Mouse (Mus musculus) midbrain, embryonic 10.5 days (tissue): ENCODE measurements around the gene Igsf9b. TPM values are rescaled to one million over a fixed set of nuclear protein-coding genes. Genes with fewer than 3 reads are reported as not detected.

Experiments
- DNase-seq: peaks from one replicate; pipeline ENCODE4 v3.0.0-alpha.2; 2017; ENCODE audit warnings: low spot score
- H3K27ac ChIP-seq: fragments of 300-500 bp; sonication (generic); replicated peaks from 2 replicates; pipeline ENCODE4 v1.5.1; 2016; ENCODE audit warnings: mild to moderate bottlenecking
- H3K27me3 ChIP-seq: fragments of 300-500 bp; sonication (generic); 2 replicates; pipeline ENCODE4 v1.6.1; 2016; ENCODE audit warnings: low read depth, mild to moderate bottlenecking; ENCODE audit not compliant: poor library complexity, severe bottlenecking
- H3K36me3 ChIP-seq: fragments of 300-500 bp; sonication (generic); 2 replicates; pipeline ENCODE4 v1.6.1; 2016; ENCODE audit warnings: mild to moderate bottlenecking, moderate library complexity
- H3K4me1 ChIP-seq: fragments of 300-500 bp; sonication (generic); 2 replicates; pipeline ENCODE4 v1.6.1; 2016
- H3K4me3 ChIP-seq: fragments of 300-500 bp; sonication (generic); 2 replicates; pipeline ENCODE4 v1.5.1; 2016; ENCODE audit warnings: mild to moderate bottlenecking, moderate library complexity
- H3K9me3 ChIP-seq: fragments of 300-500 bp; sonication (generic); replicated peaks from 2 replicates; pipeline ENCODE4 v1.6.1; 2016; ENCODE audit warnings: mild to moderate bottlenecking
- WGBS: fragments of 180-500 bp; shearing (Covaris S2); methylation state at CpG from one replicate; pipeline ENCODE4 v1.1.7; 2016; 5-methylcytosine and 5-hydroxymethylcytosine counted together
- polyA plus RNA-seq: library from polyadenylated mRNA; unstranded; fragments of >200 nt; fragmentation: Nextera tagmentation; extraction: Ambion mirVana; gene quantifications from 2 replicates; pipeline ENCODE4 v1.2.1, GENCODE M21; 2016

Gene Igsf9b
- polyA plus RNA-seq, 1 experiment from 2014 or later = 5.5 TPM

DNA sequence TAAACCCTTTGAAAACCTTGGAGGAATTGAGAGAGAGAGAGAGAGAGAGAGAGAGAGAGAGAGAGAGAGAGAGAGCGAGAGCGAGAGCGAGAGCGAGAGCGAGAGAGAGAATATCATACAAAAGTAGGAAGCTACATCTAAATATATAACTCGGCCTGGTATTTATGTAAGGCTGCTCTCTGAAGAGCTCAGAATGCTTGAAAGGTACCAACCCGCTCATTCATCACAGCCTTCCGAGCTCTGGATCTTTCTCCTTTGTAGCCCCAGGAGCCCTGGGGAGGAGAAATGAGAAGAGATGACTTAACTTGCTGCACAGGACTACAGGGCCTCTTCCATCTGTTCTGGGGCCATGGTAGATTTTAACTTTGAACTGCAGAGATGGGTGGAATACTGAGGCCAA is 22.3 kb downstream of the Igsf9b start:
- H3K36me3 ChIP-seq = peaks cover 79% of the 10 kb centered on the region
- no peaks in the 10 kb centered on the region for H3K27me3 ChIP-seq
- WGBS = 95% methylated on average over 8 of the region's 8 CpGs
- H3K4me3 ChIP-seq = no peak overlapping the region
- no peaks in the 10 kb centered on the region for H3K9me3 ChIP-seq
- no peak overlapping the region for H3K27ac ChIP-seq
- H3K4me1 ChIP-seq = no peaks in the 10 kb centered on the region
- no peak for DNase-seq

DNA sequence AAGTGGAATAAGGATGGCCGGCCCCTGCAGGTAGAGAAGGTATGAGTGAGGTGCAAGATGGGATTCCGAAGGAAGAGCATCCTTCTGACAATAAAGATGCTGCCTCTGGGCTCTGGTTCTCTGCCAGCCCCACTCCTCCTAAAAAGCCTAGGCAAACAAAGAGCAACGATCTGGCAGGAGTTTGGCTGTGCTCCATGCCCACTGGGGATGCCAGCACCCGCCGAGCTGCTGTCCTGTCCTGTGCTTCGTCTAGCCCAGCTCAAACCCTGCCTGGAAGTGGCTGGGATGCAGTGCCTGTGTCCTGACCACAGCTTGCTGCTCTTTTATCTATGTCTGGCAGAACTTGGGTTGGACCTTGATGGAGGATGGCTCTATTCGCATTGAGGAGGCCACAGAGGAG is 23.3 kb downstream of the Igsf9b start:
- no peaks in the 10 kb centered on the region for H3K27me3 ChIP-seq
- H3K27ac ChIP-seq = no peak overlapping the region
- no peak overlapping the region for H3K4me3 ChIP-seq
- WGBS = 93% methylated on average over 7 of the region's 7 CpGs
- H3K36me3 ChIP-seq = peaks cover 81% of the 10 kb centered on the region
- DNase-seq = no peak
- H3K9me3 ChIP-seq = no peaks in the 10 kb centered on the region
- H3K4me1 ChIP-seq = no peaks in the 10 kb centered on the region

DNA sequence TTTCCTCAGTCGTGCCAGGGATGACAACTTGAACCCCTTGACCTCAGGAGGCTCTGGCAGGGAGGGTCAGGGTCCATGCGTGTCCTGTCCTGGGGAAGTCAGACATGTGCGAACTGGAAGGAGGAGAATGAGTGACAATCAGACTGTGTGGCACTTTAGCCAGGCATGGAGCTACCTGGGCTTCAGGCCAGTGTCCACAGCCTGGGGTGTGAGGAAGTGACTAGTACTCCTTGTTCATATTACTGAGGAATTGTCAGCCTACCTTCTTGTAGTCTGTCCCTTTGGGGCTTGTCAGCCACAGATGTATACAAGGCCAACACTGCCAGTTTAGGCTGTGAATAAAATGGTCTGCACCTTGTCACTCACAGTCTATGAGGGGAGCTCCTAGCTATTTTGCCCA is 24.4 kb downstream of the Igsf9b start:
- no peak overlapping the region for H3K4me3 ChIP-seq
- no peaks in the 10 kb centered on the region for H3K4me1 ChIP-seq
- no peaks in the 10 kb centered on the region for H3K9me3 ChIP-seq
- no peak for DNase-seq
- H3K27me3 ChIP-seq = no peaks in the 10 kb centered on the region
- peaks cover 74% of the 10 kb centered on the region for H3K36me3 ChIP-seq
- H3K27ac ChIP-seq = no peak overlapping the region
- WGBS = 90% methylated on average over 3 of the region's 3 CpGs

DNA sequence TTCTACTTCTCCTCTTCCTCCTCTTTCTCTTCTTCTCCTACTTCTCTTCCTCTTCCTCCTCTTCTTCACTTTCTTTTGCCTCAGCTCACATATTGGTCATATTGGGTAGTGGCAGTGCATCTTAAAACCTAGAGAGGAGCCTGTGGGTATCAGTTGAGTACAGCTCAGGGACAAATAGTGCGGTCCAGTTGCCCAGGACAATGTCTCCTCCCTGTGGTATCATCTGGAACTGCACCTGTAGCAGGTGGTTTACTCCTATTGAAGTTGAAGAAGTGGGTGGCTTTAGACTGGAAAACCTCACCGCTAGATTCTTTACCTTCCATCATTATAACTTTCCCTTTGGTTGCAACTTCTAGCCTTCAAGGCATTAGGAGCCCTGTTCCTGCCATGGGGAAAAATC is 26.9 kb downstream of the Igsf9b start:
- H3K27me3 ChIP-seq = no peaks in the 10 kb centered on the region
- H3K9me3 ChIP-seq = no peaks in the 10 kb centered on the region
- no peak overlapping the region for H3K27ac ChIP-seq
- no peak overlapping the region for H3K4me3 ChIP-seq
- H3K4me1 ChIP-seq = no peaks in the 10 kb centered on the region
- peak; percentile 59 for DNase-seq
- peaks cover 67% of the 10 kb centered on the region for H3K36me3 ChIP-seq
- WGBS = 51% methylated on average over 2 of the region's 2 CpGs

DNA sequence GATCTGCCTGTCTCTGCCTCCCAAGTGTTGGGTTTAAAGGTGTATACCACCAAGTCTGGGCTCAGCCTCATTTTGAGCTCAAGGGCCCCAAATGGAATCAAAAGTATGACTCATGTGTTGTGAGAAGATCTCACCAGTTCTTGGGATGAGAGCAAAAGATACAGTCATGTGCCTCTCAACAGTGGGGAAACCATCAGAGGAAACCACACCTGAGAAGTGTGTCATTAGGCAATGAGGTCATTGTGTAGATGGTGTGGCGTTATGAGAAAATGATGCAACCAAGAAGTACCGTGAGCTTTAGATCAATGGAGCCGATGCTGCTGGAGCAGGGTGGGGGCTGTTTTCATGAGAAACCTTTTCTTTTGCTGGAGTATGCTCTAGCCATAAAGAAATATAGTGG is 28.6 kb downstream of the Igsf9b start:
- Histone ChIP-seq H3K27me3 (no peaks in the 10 kb centered on the region), H3K36me3 (peaks cover 65% of the 10 kb centered on the region), H3K27ac (no peak overlapping the region), H3K9me3 (no peaks in the 10 kb centered on the region), H3K4me1 (no peaks in the 10 kb centered on the region), H3K4me3 (no peak overlapping the region)
- 93% methylated on average over 3 of the region's 3 CpGs for WGBS
- no peak for DNase-seq

DNA sequence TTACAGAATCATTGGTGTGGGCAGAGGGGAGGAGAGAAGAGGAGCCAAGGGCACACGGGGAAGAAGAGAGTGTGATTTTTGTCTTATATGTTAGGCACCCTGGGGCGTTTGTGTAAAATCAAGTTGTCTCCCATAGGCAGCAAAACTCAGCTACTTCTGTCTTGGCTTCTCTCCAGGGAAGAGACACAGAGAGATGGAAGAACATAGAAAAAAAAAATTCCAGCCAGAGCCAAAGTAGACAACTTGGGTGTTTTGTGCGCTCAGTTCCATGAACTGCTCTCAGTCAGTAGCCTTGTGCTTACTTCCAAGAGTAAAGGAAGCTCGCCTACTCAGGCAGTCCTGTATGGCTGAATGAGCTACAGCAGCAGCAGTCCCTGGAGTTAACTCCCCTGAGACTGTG is 31.4 kb downstream of the Igsf9b start:
- DNase-seq = no peak
- no peaks in the 10 kb centered on the region for H3K27me3 ChIP-seq
- H3K27ac ChIP-seq = no peak overlapping the region
- H3K9me3 ChIP-seq = no peaks in the 10 kb centered on the region
- WGBS = 91% methylated on average over 4 of the region's 4 CpGs
- no peaks in the 10 kb centered on the region for H3K4me1 ChIP-seq
- no peak overlapping the region for H3K4me3 ChIP-seq
- peaks cover 65% of the 10 kb centered on the region for H3K36me3 ChIP-seq

DNA sequence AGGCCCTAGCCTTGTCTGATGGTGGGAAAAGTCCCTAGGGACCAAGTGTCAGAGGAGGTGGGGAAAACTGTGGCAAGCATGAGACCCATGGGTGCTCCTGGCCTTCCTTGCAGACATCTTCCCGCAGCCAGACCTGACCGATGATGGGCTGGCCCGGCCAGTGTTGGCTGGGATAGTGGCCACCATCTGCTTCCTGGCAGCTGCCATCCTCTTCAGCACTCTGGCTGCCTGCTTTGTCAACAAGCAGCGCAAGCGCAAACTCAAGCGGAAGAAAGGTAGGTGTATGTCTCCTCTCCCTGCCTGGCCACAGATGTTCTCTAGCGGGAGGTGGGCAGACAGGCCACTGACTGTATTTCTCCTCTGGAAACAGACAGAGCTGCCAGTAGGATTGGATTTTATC is 32.5 kb downstream of the Igsf9b start:
- no peak overlapping the region for H3K27ac ChIP-seq
- no peaks in the 10 kb centered on the region for H3K27me3 ChIP-seq
- H3K4me3 ChIP-seq = no peak overlapping the region
- peaks cover 73% of the 10 kb centered on the region for H3K36me3 ChIP-seq
- no peaks in the 10 kb centered on the region for H3K4me1 ChIP-seq
- no peak for DNase-seq
- no peaks in the 10 kb centered on the region for H3K9me3 ChIP-seq
- WGBS = 98% methylated on average over 7 of the region's 7 CpGs

DNA sequence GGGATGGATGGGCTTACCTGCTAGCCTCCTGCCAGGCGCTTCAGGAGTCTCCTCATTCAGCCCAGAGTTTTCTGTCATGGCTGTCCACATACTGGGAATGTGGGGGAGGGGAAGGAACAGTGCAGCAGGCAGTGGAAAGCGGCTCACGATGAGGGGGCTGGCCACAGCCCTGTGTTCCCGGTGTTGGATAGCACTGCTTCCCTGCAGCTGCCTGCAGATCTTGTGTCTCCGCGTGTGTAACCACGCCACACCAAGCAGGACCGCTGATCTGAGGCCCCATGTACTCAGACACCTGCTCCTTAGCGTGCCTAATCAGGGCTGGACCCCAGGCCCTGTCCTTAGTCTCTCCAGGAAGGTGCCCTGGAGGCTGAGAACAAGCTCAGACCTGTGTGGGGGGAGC is 35.9 kb downstream of the Igsf9b start:
- Histone ChIP-seq H3K27me3 (no peaks in the 10 kb centered on the region), H3K4me3 (no peak overlapping the region), H3K9me3 (no peaks in the 10 kb centered on the region), H3K36me3 (peaks cover 50% of the 10 kb centered on the region), H3K4me1 (no peaks in the 10 kb centered on the region), H3K27ac (no peak overlapping the region)
- no peak for DNase-seq
- 82% methylated on average over 9 of the region's 9 CpGs for WGBS

DNA sequence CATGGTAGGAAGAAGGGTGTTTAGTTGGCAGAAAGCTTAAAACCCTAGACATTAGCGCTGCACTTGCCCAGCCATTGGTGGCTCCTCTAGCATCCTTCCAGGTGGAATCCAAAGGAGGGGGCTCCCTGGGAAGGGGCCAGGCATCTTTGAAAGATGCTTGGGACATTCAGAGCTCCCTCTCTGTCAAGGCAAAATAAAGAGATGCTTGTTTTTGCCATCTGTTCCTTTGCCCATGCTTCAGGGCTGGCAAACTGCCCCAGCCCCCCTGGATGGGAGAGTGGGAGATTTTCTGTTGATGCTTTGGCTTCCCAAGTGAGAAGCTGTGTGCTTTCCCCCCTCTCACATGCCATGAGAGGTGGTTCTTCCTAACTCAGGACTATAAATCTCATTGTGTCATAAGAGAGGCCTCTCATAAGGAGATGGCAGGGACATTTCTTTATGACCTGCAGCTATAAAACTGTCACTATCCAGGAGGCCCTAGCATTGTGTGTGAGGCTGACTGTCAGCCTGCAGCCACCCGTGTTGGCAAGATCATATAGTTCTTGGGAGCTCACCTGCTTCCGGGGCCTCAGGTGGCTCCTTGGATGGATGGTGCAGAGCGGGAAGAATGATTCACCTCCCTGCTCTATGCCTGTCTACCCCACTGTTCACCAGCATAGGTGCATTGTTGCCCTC is 38.1 kb downstream of the Igsf9b start:
- no peaks in the 10 kb centered on the region for H3K4me1 ChIP-seq
- peaks cover 54% of the 10 kb centered on the region for H3K36me3 ChIP-seq
- no peaks in the 10 kb centered on the region for H3K9me3 ChIP-seq
- H3K27ac ChIP-seq = no peak overlapping the region
- DNase-seq = no peak
- no peak overlapping the region for H3K4me3 ChIP-seq
- WGBS = 92% methylated on average over 4 of the region's 4 CpGs
- no peaks in the 10 kb centered on the region for H3K27me3 ChIP-seq

DNA sequence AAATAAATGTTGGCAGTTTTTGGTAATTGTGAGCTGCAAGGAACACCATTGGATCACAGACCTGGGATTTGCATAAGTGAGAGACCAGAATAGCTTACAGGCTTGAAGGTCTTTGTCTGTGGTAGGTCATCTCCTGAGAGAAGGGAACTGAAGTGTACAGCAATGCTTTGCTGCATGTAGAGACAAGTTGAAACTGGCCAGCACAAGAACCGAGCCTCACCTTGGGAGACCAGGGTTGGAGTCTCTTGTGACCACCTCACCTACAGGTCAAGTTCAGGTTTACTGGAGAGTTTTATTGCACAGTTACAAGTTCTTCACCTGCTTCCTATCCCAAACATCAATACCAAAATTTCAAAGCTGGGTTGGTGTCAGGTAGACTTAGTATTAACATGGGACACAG is 40.2 kb downstream of the Igsf9b start:
- H3K9me3 ChIP-seq = no peaks in the 10 kb centered on the region
- peaks cover 54% of the 10 kb centered on the region for H3K36me3 ChIP-seq
- 96% methylated on average over 1 of the region's 1 CpGs for WGBS
- DNase-seq = no peak
- H3K27ac ChIP-seq = no peak overlapping the region
- H3K4me3 ChIP-seq = no peak overlapping the region
- H3K4me1 ChIP-seq = no peaks in the 10 kb centered on the region
- H3K27me3 ChIP-seq = no peaks in the 10 kb centered on the region

DNA sequence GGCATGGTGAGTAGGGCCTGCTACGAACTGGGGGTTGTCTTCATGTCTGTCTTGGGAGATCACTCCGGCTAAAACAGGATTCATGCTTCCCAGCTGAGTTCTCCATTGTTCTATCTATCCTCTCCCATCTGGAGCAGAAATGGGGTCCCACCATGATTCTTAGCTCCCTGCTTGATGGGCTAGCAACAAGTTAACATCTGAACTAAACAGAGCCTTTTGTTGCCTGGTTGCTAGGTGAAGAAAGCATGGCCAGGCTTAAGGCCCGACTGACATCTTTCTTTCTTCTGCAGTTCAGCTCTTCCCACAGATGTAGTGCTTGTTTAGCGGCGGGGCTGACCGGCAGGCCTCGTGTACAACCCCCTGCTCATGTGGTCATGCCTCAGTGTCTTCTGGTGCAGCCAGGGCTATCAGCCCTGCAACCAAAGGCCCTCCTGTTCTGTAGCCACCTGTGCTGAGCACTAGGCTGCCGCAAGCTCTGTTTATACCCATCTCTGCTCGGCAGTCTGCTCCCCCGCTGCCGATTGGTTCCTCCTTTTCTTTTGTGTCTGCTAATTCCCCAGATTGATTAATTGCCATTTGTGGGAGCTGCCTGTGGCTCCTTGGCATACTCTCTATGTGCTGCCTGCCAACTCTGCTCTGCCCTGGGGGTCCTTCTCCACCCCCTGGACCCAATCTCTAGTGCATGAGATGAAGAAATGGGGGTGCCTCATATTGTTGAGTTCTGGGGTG is 47.7 kb downstream of the Igsf9b start:
- peak overlapping the region; percentile 49 for H3K27ac ChIP-seq
- peaks cover 72% of the 10 kb centered on the region for H3K36me3 ChIP-seq

DNA sequence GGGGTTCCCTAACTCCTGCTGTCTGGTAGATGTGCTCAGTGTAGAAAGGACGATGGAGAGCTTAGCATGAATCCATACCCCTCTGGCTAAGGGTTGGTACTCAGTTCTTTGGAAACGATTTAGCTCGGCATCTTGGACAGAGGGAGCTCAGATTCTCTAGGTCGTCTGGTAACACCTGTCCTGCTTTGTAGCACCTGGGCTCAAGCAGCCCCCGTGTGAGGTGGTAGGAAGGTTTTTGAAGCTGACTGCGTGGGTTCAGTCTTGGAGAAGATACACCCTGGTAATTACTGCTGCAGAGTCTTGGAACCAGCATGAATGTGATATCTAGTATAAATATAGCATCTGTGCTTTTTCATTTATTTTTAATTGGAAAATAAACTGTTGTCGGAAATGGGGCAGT is 54.1 kb downstream of the Igsf9b start:
- WGBS = 90% methylated on average over 7 of the region's 7 CpGs

More for the DNA sequence above, 47.7 kb downstream of the Igsf9b start:
- Histone ChIP-seq H3K9me3 (no peaks in the 10 kb centered on the region), H3K4me3 (no peak overlapping the region), H3K4me1 (peaks cover 8% of the 10 kb centered on the region), H3K27me3 (no peaks in the 10 kb centered on the region)
- WGBS = 53% methylated on average over 11 of the region's 11 CpGs
- peak; percentile 19 for DNase-seq

DNA sequence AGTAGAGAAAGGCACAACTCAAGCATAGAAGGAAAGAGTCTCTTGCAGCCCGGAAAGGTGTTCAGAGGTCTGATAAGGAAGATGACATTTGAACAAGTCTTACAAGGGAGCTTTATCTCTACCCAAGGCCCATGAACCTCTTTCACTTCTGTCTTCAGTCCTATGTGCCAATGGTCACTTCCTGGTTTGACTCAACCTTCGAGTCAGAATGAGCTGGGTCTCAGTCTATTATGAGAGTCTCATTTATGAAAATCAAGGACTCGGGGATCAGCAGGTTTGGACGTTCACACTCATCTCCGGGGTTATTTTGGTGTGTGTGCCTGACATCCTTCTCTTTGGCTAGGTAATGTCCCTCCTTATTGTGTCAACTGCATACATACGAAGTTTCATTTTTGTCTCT is 58.9 kb downstream of the Igsf9b start:
- no peaks in the 10 kb centered on the region for H3K4me1 ChIP-seq
- no peak overlapping the region for H3K4me3 ChIP-seq
- no peak overlapping the region for H3K27ac ChIP-seq
- no peaks in the 10 kb centered on the region for H3K27me3 ChIP-seq
- no peak for DNase-seq
- WGBS = 91% methylated on average over 6 of the region's 6 CpGs
- H3K36me3 ChIP-seq = no peaks in the 10 kb centered on the region
- H3K9me3 ChIP-seq = no peaks in the 10 kb centered on the region

More for the DNA sequence above, 54.1 kb downstream of the Igsf9b start:
- Histone ChIP-seq H3K9me3 (no peaks in the 10 kb centered on the region), H3K36me3 (peaks cover 19% of the 10 kb centered on the region), H3K27ac (no peak overlapping the region), H3K27me3 (no peaks in the 10 kb centered on the region), H3K4me1 (no peaks in the 10 kb centered on the region), H3K4me3 (no peak overlapping the region)
- no peak for DNase-seq
